Mouse (Mus musculus): ENCODE measurements around the gene Sfrp2.
A peak's percentile ranks its signal among the peaks of the same experiment; 100 is the strongest.

Gene Sfrp2

GRCm38 (mm10) chr3:83765871-83766725 is at the start of gene Sfrp2:
TSS of gene Sfrp2 (plus strand) at chr3:83766321.
- DNase-seq (ENCODE audit: low spot score), result peak; percentile 79

- no peak for DNase-seq (ENCODE audit: low spot score)
Measured at GRCm38 (mm10) chr3:83717643-83718231, 48.4 kb upstream of the Sfrp2 start.

GRCm38 (mm10) chr3:83718662-83719061 is 47.5 kb upstream of the Sfrp2 start:
- no peak for DNase-seq (ENCODE audit: low spot score)

GRCm38 (mm10) chr3:83728223-83728622 is 37.9 kb upstream of the Sfrp2 start:
- no peak for DNase-seq (ENCODE audit: low spot score)

- DNase-seq (ENCODE audit: low spot score), result no peak
Measured at GRCm38 (mm10) chr3:83728675-83729390, 37.3 kb upstream of the Sfrp2 start.

GRCm38 (mm10) chr3:83733985-83734384 is 32.1 kb upstream of the Sfrp2 start:
- no peak for DNase-seq (ENCODE audit: low spot score)

GRCm38 (mm10) chr3:83736980-83737379 is 29.1 kb upstream of the Sfrp2 start:
- no peak for DNase-seq (ENCODE audit: low spot score)

GRCm38 (mm10) chr3:83740246-83740645 is 25.9 kb upstream of the Sfrp2 start:
- DNase-seq (ENCODE audit: low spot score), result no peak

GRCm38 (mm10) chr3:83747276-83747675 is 18.8 kb upstream of the Sfrp2 start:
- DNase-seq (ENCODE audit: low spot score), result no peak

- no peak for DNase-seq (ENCODE audit: low spot score)
Measured at GRCm38 (mm10) chr3:83747895-83748294, 18.2 kb upstream of the Sfrp2 start.

GRCm38 (mm10) chr3:83751625-83752024 is 14.5 kb upstream of the Sfrp2 start:
- no peak for DNase-seq (ENCODE audit: low spot score)

GRCm38 (mm10) chr3:83752196-83752595 is 13.9 kb upstream of the Sfrp2 start:
- DNase-seq (ENCODE audit: low spot score), result no peak

GRCm38 (mm10) chr3:83755043-83755635 is 11.0 kb upstream of the Sfrp2 start:
- no peak for DNase-seq (ENCODE audit: low spot score)

- no peak for DNase-seq (ENCODE audit: low spot score)
Measured at GRCm38 (mm10) chr3:83755666-83756065, 10.5 kb upstream of the Sfrp2 start.

GRCm38 (mm10) chr3:83762361-83762760 is 3.8 kb upstream of the Sfrp2 start:
- DNase-seq (ENCODE audit: low spot score), result no peak

GRCm38 (mm10) chr3:83763551-83764548 is 2.3 kb upstream of the Sfrp2 start:
- DNase-seq (ENCODE audit: low spot score), result peak; percentile 69

GRCm38 (mm10) chr3:83766726-83767070 is 577 bp downstream of the Sfrp2 start:
- DNase-seq (ENCODE audit: low spot score), result no peak

GRCm38 (mm10) chr3:83767121-83767520 is 1.0 kb downstream of the Sfrp2 start:
- no peak for DNase-seq (ENCODE audit: low spot score)

- DNase-seq (ENCODE audit: low spot score), result no peak
Measured at GRCm38 (mm10) chr3:83768293-83769035, 2.3 kb downstream of the Sfrp2 start.

- no peak for DNase-seq (ENCODE audit: low spot score)
Measured at GRCm38 (mm10) chr3:83769036-83769410, 2.9 kb downstream of the Sfrp2 start.

Data from yolk sac, embryonic 10.5 days (tissue).